Mouse (Mus musculus): Measurements from ENCODE around the gene 9530068E07Rik.

- no peak for TF ChIP-seq POLR2AphosphoS2 (IDR thresholded peaks at IDR 0.05; ENCODE audit: insufficient read length, low read depth)
- no peak for TF ChIP-seq MYOD1 (IDR thresholded peaks at IDR 0.05; ENCODE audit: control insufficient read depth in 1 of 3, insufficient read length in 2 of 3, low read depth in 2 of 3)
- TF ChIP-seq USF1 (IDR thresholded peaks at IDR 0.05; ENCODE audit: low read depth), result no peak
- TF ChIP-seq REST (IDR thresholded peaks at IDR 0.05; ENCODE audit: insufficient read depth, insufficient read length), result no peak
- no peak for TF ChIP-seq CEBPB (IDR thresholded peaks at IDR 0.05; ENCODE audit: insufficient read depth, poor library complexity, severe bottlenecking)
- TF ChIP-seq POLR2A (IDR thresholded peaks at IDR 0.05; ENCODE audit: insufficient read length, low read depth), result no peak
- no peak for TF ChIP-seq MYOG (IDR thresholded peaks at IDR 0.05; ENCODE audit: control insufficient read depth in 1 of 3, insufficient read depth in 1 of 3, insufficient read length in 2 of 3, low read depth in 2 of 3)
- no peak for TF ChIP-seq SRF (IDR thresholded peaks at IDR 0.05; ENCODE audit: control insufficient read depth, insufficient read length, low read depth)
- no peak for TF ChIP-seq TCF12 (IDR thresholded peaks at IDR 0.05; ENCODE audit: insufficient read depth, poor library complexity, severe bottlenecking)
These were observed 29.9 kb upstream of the 9530068E07Rik start for GRCm38 (mm10) chr11:52366358-52366757.
